6 mouse cellular contexts compared by ENCODE assay signal in the genomic region with DNA sequence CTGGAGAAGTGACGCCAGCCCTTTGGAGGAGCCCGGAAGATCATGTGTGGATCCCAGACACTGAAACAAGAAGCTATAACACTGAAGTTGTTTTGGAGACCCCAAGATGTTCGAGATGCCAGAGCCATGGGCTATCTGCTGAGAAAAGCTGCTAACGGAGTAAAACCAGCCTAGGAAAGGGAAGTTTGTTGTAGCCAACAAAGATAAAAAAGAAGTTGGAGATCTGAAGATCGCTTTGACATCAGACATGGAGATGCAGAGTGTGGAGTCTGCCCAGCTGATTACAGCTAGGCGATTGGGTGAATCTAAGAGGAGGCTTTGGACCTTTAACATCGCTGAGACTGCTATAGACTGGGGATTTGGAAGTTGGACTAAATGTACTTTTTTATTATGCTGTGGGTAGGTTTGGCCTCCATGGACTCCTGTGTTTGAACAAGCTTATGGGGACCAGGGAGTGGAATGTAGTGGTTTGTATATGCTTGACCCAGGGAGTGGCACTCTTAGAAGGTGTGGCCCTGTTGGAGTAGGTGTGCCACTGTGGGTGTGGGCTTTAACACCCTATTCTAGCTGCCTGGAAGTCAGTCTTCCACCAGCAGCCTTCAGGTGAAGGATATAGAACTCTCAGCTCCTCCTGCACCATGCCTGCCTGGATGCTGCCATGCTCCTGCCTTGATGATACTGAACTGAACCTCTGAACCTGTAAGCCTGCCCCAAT. TPM values are rescaled to one million over a fixed set of nuclear protein-coding genes. Genes with fewer than 3 reads are reported as not detected.
"Had no signal": no experiment of that assay in that cellular context is flagged by ENCODE, and none has a peak within 500 bp of the region (broad histone marks: within the 10 kb centered on the region; RNA-seq: fewer than 3 reads in every experiment).

No protein-coding gene starts in this region.

RNA-seq across cellular contexts. Expression of a gene that starts 10.2 kb away (rescaled TPM):
- polyA plus RNA-seq: midbrain, embryonic 10.5 days; midbrain, embryonic 12.5 days; midbrain, embryonic 16.5 days; neural tube, embryonic 11.5 days; neural tube, embryonic 13.5 days; neural tube, embryonic 15.5 days had no signal
